Mouse (Mus musculus) CH12F3 (cell line): ENCODE results near the gene Ttll6.

Source experiments
- in situ Hi-C: fragments of 300-500 bp; cut with MboI; formaldehyde crosslinking; loops from 2 replicates; pipeline ENCODE4 v1.14.3; 2020; ENCODE audit warnings: low sequenced_read_pairs

Ttll6 gene

DNA sequence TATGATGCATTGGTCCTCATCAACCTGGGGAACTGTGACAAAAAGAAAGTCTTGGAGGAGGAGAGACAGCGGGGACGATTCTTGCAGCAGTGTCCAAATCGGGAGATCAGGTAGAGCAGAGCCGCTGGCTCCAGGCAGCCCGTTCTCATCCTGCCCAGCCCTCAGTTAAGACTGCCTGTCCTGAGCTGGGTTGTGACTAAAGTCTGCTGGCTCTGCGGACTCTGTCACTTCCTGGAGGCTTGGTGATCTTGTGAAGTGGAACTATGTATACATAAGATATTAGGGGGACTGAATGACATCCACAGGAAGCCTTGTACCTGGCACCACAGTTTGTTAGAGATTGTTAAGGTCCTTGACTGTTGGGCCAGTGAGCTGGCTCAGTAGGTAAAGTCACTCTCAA lies 13.9 kb downstream of the Ttll6 start:
- in situ Hi-C loops, result loop anchor here (10.0 kb wide), 2 partner anchors 47 to 87 kb away; partner anchors contain the start of gene Hoxb13

DNA sequence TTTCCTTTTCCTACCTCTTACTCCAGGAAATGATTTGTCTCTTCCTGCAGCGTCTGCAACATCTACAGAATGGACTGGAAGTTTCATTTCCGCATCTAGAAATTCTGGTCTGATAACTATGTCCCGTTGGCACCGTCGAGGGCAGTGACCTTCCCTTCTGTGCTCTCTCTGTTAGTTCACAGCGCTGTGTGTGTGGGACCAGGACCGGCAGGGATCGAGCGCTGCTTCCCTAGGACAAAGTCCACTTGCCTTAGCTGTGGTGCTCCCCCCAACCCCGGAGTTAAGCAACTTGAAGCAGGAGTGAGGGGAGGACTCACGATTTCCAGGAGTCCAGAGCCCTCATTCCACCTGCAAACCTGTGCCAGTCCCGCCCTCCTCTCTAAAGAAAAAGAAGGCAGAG lies 31.2 kb downstream of the Ttll6 start:
- in situ Hi-C loops, result no loop called here

GRCm38 (mm10) chr11:96168125-96168524 lies 34.5 kb downstream of the Ttll6 start:
- in situ Hi-C loops, result no loop called here

- in situ Hi-C loops, result no loop called here
Observed at GRCm38 (mm10) chr11:96169016-96169415, 35.4 kb downstream of the Ttll6 start.

- in situ Hi-C loops, result no loop called here
Observed at GRCm38 (mm10) chr11:96170711-96171379, 37.3 kb downstream of the Ttll6 start.

GRCm38 (mm10) chr11:96171601-96172000 lies 38.0 kb downstream of the Ttll6 start:
- in situ Hi-C loops, result no loop called here

GRCm38 (mm10) chr11:96172511-96173287 lies 39.1 kb downstream of the Ttll6 start:
- in situ Hi-C loops, result no loop called here

GRCm38 (mm10) chr11:96173288-96173840 lies 39.8 kb downstream of the Ttll6 start:
- in situ Hi-C loops, result no loop called here

GRCm38 (mm10) chr11:96174881-96175280 lies 41.3 kb downstream of the Ttll6 start:
- in situ Hi-C loops, result no loop called here

DNA sequence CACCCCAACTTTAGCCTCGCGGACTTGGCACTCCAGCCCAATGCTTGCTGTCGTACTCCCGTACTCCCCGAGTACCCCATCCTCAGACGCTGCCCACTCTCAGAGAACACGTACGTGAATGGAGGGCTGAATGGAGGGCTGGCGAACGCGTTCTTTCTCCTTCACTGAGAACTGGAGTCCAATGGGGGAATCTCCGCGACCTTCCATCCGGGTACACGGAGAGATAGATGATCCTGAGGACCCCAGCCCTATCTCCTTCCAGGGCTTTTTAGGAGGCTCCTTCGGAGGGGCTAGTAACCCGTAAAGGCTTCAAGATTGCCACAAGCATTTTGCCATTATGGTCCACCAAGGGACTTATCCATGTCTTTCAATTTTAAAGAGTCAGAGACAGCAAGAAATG lies 41.9 kb downstream of the Ttll6 start:
- in situ Hi-C loops, result no loop called here

DNA sequence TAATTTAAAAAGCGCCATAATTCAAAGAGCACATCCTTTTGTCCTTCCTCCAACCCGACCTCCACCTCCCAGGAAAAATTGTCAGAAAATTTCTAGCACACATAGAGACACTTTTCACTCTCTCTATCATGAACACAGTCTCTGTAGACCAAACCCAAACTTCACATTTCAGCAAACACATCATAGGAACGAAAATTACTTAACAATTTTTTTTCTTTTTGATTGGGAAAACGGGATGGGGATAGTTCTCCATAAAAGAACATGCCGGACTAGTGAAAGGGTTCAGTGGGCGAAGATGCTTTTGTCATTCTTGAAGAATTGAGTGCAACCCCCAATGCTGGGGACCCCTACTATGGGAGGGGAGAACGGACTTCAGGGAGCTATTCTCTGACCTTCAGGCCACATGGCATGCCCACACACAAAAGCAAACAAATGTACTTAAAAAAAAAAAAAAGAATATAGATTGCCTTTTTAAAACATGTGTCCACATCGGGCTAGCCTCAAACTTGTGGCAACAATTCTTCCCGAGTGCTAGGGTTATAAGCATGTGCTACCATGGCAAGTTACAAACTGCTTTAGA lies 42.5 kb downstream of the Ttll6 start:
- in situ Hi-C loops, result no loop called here

DNA sequence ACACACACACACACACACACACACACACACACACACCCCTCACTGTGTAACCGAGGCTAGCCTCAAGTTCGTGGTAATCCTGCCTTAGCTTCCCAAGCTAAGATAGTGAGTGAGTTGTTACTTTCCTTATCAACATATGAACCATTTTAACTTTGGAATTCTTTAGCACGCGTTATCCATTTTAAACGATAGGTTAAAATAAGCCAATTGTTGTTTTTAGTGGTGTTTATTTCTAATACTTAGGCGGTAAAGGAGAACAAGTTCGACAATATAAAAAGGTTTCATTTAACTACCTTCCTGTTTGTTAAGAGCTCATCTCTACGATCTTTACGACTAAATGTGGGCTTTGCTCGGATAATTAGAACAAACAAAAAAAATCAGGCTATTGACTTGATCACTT lies 43.3 kb downstream of the Ttll6 start:
- in situ Hi-C loops, result no loop called here

GRCm38 (mm10) chr11:96177546-96178174 lies 44.1 kb downstream of the Ttll6 start:
- in situ Hi-C loops, result no loop called here

DNA sequence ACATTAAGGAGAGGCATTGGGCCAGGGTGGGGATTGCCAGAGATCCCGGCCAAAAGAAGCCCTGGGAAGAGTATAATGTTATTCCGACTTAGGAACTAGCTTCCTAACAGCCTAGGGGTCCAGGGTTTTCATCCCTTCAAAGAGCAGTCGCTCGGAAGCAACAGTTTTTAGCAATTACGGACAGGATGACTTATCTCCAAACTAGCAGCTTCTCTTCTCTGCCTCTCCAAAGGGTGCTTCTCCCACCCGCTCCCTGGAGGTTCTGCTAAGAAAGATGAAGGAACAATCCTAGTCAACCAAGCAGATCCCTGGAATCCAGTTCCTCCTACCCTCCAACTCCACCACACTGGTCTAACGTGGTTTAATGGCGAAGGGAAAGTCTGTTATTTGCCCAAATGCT lies 44.8 kb downstream of the Ttll6 start:
- in situ Hi-C loops, result no loop called here

DNA sequence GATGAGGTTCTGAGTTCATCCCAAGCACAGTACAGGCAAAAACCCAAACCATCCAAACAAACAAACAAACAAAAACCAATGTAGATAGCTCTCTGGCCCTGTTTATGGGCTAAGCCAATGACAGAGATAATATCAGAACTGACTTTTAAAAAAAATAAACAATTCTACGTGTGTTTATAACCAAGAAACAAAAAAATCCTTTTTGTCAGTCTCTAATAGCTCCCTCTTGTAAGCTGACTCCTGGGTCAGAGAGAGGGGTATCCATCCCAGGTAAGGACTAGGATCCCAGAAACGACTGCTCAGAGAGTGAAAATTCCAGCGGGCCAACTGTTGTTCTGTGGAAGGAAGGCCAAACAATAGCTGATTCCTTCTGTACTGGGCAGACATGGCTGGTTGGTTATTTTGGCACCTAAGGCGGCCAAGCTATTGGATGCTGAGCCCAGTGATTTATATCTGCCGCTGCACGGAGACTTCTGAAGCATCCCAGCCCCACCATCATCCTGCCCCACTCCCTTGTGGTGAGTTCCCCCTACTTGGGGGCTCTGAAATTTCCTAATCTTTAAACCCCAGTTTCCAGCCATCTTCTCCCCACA lies 45.4 kb downstream of the Ttll6 start:
- in situ Hi-C loops, result no loop called here

GRCm38 (mm10) chr11:96181061-96181460 lies 47.5 kb downstream of the Ttll6 start:
- in situ Hi-C loops, result no loop called here

- in situ Hi-C loops, result no loop called here
Observed at GRCm38 (mm10) chr11:96184233-96184632, 50.6 kb downstream of the Ttll6 start.

- in situ Hi-C loops, result no loop called here
Observed at GRCm38 (mm10) chr11:96187321-96187720, 53.7 kb downstream of the Ttll6 start.

DNA sequence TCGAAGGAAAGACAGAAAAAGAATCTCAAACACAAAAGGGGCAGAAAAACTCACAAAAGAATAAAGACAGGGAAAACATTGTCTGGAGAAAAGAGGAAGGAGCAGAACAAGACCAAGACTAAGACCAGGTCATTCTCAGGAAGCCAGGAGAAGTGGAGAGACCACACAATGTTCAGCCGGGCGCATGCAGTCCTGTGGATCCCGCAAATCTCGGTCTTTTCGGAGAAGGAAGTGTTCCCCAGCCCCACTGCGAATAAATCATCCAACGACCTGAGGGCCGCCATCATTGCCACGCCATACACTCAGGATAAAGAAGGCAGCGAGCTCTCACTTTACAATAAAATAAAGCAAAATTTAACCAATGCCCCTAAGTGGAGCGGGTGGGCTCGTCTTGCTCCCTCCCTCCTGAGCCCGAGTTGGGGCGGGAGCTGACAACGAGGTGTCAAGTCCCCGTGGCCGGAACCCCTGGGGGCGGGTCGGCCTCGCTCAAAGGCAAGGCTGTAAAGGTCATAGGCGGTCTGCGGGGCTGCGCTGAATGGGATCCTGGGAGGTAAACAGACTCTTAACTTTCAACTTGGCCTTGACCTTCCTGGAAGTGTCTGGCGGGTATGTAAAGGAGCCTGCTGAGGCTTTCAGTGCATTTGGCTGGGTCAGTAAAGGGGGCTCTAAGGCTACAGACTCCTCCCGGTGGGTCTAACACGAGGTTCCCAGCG lies 56.4 kb downstream of the Ttll6 start:
- in situ Hi-C loops, result loop anchor here (10.0 kb wide), 1 partner anchor 45 kb away; no protein-coding TSS in a partner anchor

DNA sequence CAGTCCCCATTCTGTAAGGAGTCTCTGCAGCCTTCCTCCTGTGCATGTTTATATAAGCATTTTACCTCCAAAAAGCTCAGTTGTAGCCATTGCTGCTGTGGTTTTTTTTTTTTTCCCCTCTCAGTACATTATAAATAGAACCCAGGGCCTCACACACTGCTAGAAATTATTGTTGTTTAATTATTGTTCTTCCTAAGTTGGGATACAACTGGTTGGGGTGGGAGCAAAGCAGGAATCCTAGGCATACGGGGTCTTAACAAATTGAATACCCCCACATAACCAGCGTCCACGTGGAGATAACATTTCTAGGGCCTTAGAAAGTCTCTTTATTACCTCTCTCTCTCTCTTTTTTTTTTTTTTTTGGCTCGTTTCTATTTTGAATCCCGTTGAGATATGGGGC lies 57.5 kb downstream of the Ttll6 start:
- in situ Hi-C loops, result loop anchor here (10.0 kb wide), 1 partner anchor 46 kb away; no protein-coding TSS in a partner anchor
